In the genomic region with DNA sequence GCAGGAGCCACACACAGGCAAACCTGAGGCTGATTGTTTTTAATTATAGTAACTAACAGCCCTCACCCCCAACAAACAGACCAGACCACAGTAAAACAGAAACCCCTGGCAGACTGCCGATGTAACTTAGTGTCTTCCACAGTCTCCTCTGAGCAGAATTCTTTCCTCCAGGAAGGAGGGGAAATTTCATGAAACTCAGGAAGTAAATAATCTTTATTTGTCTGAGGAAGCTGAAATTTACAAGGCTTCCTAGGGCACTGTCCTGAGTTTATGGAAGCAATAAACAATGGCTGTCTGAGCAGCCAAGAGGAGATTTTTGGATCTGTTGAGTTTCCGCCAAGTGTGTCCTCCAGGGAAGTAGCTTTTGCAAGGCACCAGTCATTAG, we compare ENCODE assay signal across 9 mouse cellular contexts. TPM values are rescaled to one million over a fixed set of nuclear protein-coding genes. Genes with fewer than 3 reads are reported as not detected.
DNase-seq lines count a peak whose midpoint lies in the region; ATAC-seq and TF ChIP-seq lines count a peak whose summit lies in the region.
"Had no signal": no experiment of that assay in that cellular context is flagged by ENCODE, and none has a peak within 500 bp of the region (broad histone marks: within the 10 kb centered on the region; RNA-seq: fewer than 3 reads in every experiment).

No protein-coding gene starts in this region.

- no peaks in the 10 kb centered on the region for H3K9me3 ChIP-seq in lung, embryonic 15.5 days
- H3K9me3 ChIP-seq: hindbrain, embryonic 15.5 days had no signal

- POLR2A ChIA-PET in Patski (lab: Charles Lee): interaction anchor here (0.6 kb wide), 1 partner anchor 56 kb away, joined by 6 read pairs; no protein-coding TSS in a partner anchor

- H3K27me3 ChIP-seq in Patski: no peaks in the 10 kb centered on the region
- no peaks in the 10 kb centered on the region for H3K27me3 ChIP-seq in kidney, adult 2 months (replicated peaks; ENCODE audit: control insufficient read depth, insufficient read depth, low read length)
- no peaks in the 10 kb centered on the region for H3K27me3 ChIP-seq in lung, embryonic 15.5 days
- H3K27me3 ChIP-seq: hindbrain, embryonic 15.5 days had no signal

- peak; percentile 28 for DNase-seq in gastrocnemius, adult 2 months
- no peak for DNase-seq in gastrocnemius, postnatal 36 days
- DNase-seq in Patski (ENCODE audit: low read depth, low spot score): no peak
- peak; percentile 66 for DNase-seq in kidney, adult 2 months
- DNase-seq in thymus, postnatal 14 days: no peak
- DNase-seq in c-Kit-positive CD71-positive TER-119-positive erythroid progenitor cells, embryonic 14.5 days (ENCODE audit: low spot score): no peak
- no peak for DNase-seq in frontal cortex, postnatal 10 days (ENCODE audit: low spot score in 2 of 2)

- peaks cover 7% of the 10 kb centered on the region; the same call in 1 of the 2 replicates for H3K4me1 ChIP-seq in kidney, adult 2 months (ENCODE audit: control insufficient read depth, insufficient read depth, low read length)
- H3K4me1 ChIP-seq in lung, embryonic 15.5 days: peaks cover 14% of the 10 kb centered on the region; the same call in 1 of the 2 replicates
- H3K4me1 ChIP-seq: hindbrain, embryonic 15.5 days had no signal

- 31% methylated on average over 2 of the region's 2 CpGs for WGBS in kidney, adult 2 months
- WGBS in lung, embryonic 15.5 days: 42% methylated on average over 2 of the region's 2 CpGs

- no peaks in the 10 kb centered on the region for H3K36me3 ChIP-seq in kidney, adult 2 months (ENCODE audit: control insufficient read depth, insufficient read depth, low read length)
- no peaks in the 10 kb centered on the region for H3K36me3 ChIP-seq in lung, embryonic 15.5 days
- H3K36me3 ChIP-seq: hindbrain, embryonic 15.5 days had no signal

- in situ Hi-C loops in Patski (cut with MboI; ENCODE audit: low pct_unique_long_range_greater_than_20kb): loop anchor here (5.0 kb wide), 3 partner anchors 72 to 292 kb away; a partner anchor contains a TSS

- no peak for TF ChIP-seq CTCF in gastrocnemius, adult 2 months (IDR thresholded peaks at IDR 0.05)
- TF ChIP-seq CTCF in Patski (IDR thresholded peaks at IDR 0.05): peak; percentile 3
- no peak for TF ChIP-seq CTCF in kidney, adult 2 months (conservative IDR thresholded peaks at IDR 0.05; ENCODE audit: insufficient read depth, insufficient read length, low read depth, low read length)

- H3K4me2 ChIP-seq in lung, embryonic 15.5 days: peak overlapping the region; percentile 9
- H3K4me2 ChIP-seq: hindbrain, embryonic 15.5 days had no signal

- intact Hi-C loops in gastrocnemius, adult 2 months (cut with DNase I): loop anchor here (1.0 to 10.0 kb wide), 4 partner anchors 72 to 290 kb away; a partner anchor contains a TSS
- intact Hi-C loops in gastrocnemius, postnatal 36 days (cut with DNase I): loop anchor here (2.0 to 10.0 kb wide), 3 partner anchors 77 to 290 kb away; no protein-coding TSS in a partner anchor

- H3K27ac ChIP-seq in gastrocnemius, adult 2 months: peak overlapping the region; percentile 75
- peak overlapping the region; percentile 75; the same call in 1 of the 2 replicates for H3K27ac ChIP-seq in kidney, adult 2 months (ENCODE audit: insufficient read depth, low read depth, low read length)
- peak overlapping the region; percentile 68 for H3K27ac ChIP-seq in lung, embryonic 15.5 days
- H3K27ac ChIP-seq: hindbrain, embryonic 15.5 days had no signal

- no peak overlapping the region for H3K9ac ChIP-seq in lung, embryonic 15.5 days
- H3K9ac ChIP-seq: hindbrain, embryonic 15.5 days had no signal

- no peak for TF ChIP-seq POLR2A in kidney, adult 2 months (IDR thresholded peaks at IDR 0.05; ENCODE audit: low read depth, low read length)

- CTCF ChIA-PET in Patski (lab: Charles Lee): interaction anchor here (0.7 to 3.4 kb wide), 10 partner anchors 9 to 201 kb away, joined by 3 to 15 read pairs (median 3); a partner anchor contains a TSS

- ATAC-seq in Patski: peak; percentile 19
- ATAC-seq in lung, embryonic 15.5 days (ENCODE audit: borderline replicate concordance, extremely low read depth, low FRiP score, low TSS enrichment): no peak; the same call in 1 of the 2 replicates

- peak overlapping the region; percentile 16; the same call in 1 of the 2 replicates for H3K4me3 ChIP-seq in gastrocnemius, adult 2 months
- H3K4me3 ChIP-seq in kidney, adult 2 months (ENCODE audit: insufficient read depth, low read depth, low read length): no peak overlapping the region
- no peak overlapping the region for H3K4me3 ChIP-seq in lung, embryonic 15.5 days
- H3K4me3 ChIP-seq: hindbrain, embryonic 15.5 days had no signal

RNA-seq across cellular contexts. Expression of a gene that starts 8.0 kb away (rescaled TPM):
- total RNA-seq in gastrocnemius, adult 2 months (2021): 10 to 100 TPM; 22.2 to 24.6 TPM
- 10 to 100 TPM; 16.9 to 21.3 TPM for total RNA-seq in gastrocnemius, postnatal 36 days (2021)
- polyA plus RNA-seq in Patski (2021): 42.8 TPM
- polyA plus RNA-seq in kidney, adult 2 months (2012; rRNA removed): 13.0 and 13.8 TPM in 2 replicates
- 37.5 and 39.6 TPM in 2 replicates for polyA plus RNA-seq in lung, embryonic 15.5 days (2015; fragmentation: Nextera tagmentation; extraction: Ambion mirVana)

RNA-seq across cellular contexts. Expression of a gene that starts 20.5 kb away (rescaled TPM):
- total RNA-seq in gastrocnemius, adult 2 months (2021): 10 to 100 TPM; 40.0 to 56.9 TPM
- 10 to 100 TPM; 35.9 to 58.0 TPM for total RNA-seq in gastrocnemius, postnatal 36 days (2021)
- polyA plus RNA-seq in Patski (2021): 54.5 TPM
- polyA plus RNA-seq in kidney, adult 2 months (2012; rRNA removed): 119 and 142 TPM in 2 replicates
- polyA plus RNA-seq in lung, embryonic 15.5 days (2015; fragmentation: Nextera tagmentation; extraction: Ambion mirVana): 18.5 and 19.7 TPM in 2 replicates

RNA-seq across cellular contexts. Expression of a gene that starts 47.4 kb away (rescaled TPM):
- total RNA-seq in gastrocnemius, adult 2 months (2021): 10 to 100 TPM; 15.6 to 21.0 TPM
- 10 to 100 TPM; 13.9 to 15.0 TPM for total RNA-seq in gastrocnemius, postnatal 36 days (2021)
- 24.7 TPM for polyA plus RNA-seq in Patski (2021)
- 48.5 and 51.6 TPM in 2 replicates for polyA plus RNA-seq in kidney, adult 2 months (2012; rRNA removed)
- 22.6 and 27.0 TPM in 2 replicates for polyA plus RNA-seq in lung, embryonic 15.5 days (2015; fragmentation: Nextera tagmentation; extraction: Ambion mirVana)

Comparison
In these comparisons a context has a peak if more than half of its experiments do, and no peak if none do; other contexts are left out.
1. DNase-seq: peak in gastrocnemius, adult 2 months (single experiment) and kidney, adult 2 months (single experiment); none in gastrocnemius, postnatal 36 days (0 of 2), Patski (single experiment), thymus, postnatal 14 days (single experiment), c-Kit-positive CD71-positive TER-119-positive erythroid progenitor cells, embryonic 14.5 days (single experiment) and frontal cortex, postnatal 10 days (0 of 2).
2. Peak in every context shown above with its lines, with median percentiles within 50 percentile points of each other: H3K27ac ChIP-seq.